In the genomic region with DNA sequence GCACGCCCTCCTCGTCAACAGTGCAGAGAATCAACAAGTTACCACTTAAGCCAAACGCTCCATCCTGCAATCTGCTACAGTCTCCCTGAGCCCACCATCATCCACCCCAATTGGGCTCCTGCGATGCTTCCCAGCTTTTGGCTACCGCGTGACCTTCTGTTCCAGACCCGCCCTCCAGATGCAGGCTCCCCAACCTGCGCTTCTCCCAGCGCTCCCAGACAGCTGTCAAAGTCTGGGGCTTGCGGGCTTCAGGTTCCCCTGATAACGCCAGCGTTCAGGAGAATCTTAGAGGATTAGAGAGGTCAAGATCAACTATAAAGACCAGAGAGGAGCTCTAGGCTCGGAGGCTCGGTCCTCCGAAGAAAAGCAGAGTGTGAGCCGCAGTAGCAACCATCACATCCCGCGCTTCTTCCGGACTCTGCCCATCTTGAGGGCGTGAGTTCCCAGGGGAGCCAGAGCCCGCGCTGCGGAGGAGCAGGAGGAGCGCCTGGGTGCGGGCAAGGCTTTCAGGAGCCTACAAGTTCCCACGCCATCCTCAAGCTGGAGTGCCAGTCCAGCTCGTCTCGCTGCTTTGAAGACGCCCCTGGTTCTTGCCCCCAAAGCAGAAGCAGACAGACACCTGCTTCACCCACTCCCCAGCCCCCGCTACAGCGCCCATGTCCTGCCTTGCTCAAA, we compare ENCODE assay signal across 8 mouse cellular contexts. TPM values are rescaled to one million over a fixed set of nuclear protein-coding genes. Genes with fewer than 3 reads are reported as not detected.
DNase-seq lines count a peak whose midpoint lies in the region; ATAC-seq lines count a peak whose summit lies in the region.

No protein-coding gene starts in this region.

- H3K27ac ChIP-seq in lung, embryonic 15.5 days = no peak overlapping the region
- no peak overlapping the region for H3K27ac ChIP-seq in liver, embryonic 15.5 days (replicated peaks)
- H3K27ac ChIP-seq in stomach, embryonic 15.5 days = no peak overlapping the region

- ATAC-seq in lung, embryonic 15.5 days (ENCODE audit: borderline replicate concordance, extremely low read depth, low FRiP score, low TSS enrichment) = no peak
- ATAC-seq in liver, embryonic 15.5 days (ENCODE audit: insufficient read depth) = no peak
- ATAC-seq in stomach, embryonic 15.5 days (ENCODE audit: insufficient read depth, low FRiP score, low read depth) = no peak

- H3K4me3 ChIP-seq in lung, embryonic 15.5 days = peak overlapping the region; percentile 62
- H3K4me3 ChIP-seq in liver, embryonic 15.5 days (replicated peaks) = peak overlapping the region; percentile 43
- H3K4me3 ChIP-seq in stomach, embryonic 15.5 days (replicated peaks) = peak overlapping the region; percentile 64

- DNase-seq in lung, postnatal 25 days (ENCODE audit: low spot score) = no peak
- peak; percentile 30 for DNase-seq in embryo, embryonic 10.5 days (ENCODE audit: low spot score)
- DNase-seq in heart, postnatal 4 days = peak; percentile 6
- DNase-seq in gastrocnemius, postnatal 25 days = no peak
- DNase-seq in thymus, postnatal 10 days (ENCODE audit: low spot score in 2 of 2) = no peak

- peaks cover 49% of the 10 kb centered on the region for H3K27me3 ChIP-seq in lung, embryonic 15.5 days
- peaks cover 47% of the 10 kb centered on the region for H3K27me3 ChIP-seq in liver, embryonic 15.5 days
- peaks cover 31% of the 10 kb centered on the region for H3K27me3 ChIP-seq in stomach, embryonic 15.5 days (replicated peaks)

- no peaks in the 10 kb centered on the region for H3K9me3 ChIP-seq in lung, embryonic 15.5 days
- H3K9me3 ChIP-seq in liver, embryonic 15.5 days (replicated peaks) = no peaks in the 10 kb centered on the region
- no peaks in the 10 kb centered on the region for H3K9me3 ChIP-seq in stomach, embryonic 15.5 days

- H3K9ac ChIP-seq in lung, embryonic 15.5 days = 0 out of 2 replicates have a peak overlapping the region, but pooled peaks have one; percentile 43
- H3K9ac ChIP-seq in liver, embryonic 15.5 days = no peak overlapping the region
- H3K9ac ChIP-seq in stomach, embryonic 15.5 days = peak overlapping the region; percentile 1; the same call in 1 of the 2 replicates

- peak overlapping the region; percentile 98 for H3K4me2 ChIP-seq in lung, embryonic 15.5 days
- peak overlapping the region; percentile 62; the same call in 1 of the 2 replicates for H3K4me2 ChIP-seq in liver, embryonic 15.5 days
- peak overlapping the region; percentile 99 for H3K4me2 ChIP-seq in stomach, embryonic 15.5 days

- H3K4me1 ChIP-seq in lung, embryonic 15.5 days = peaks cover 17% of the 10 kb centered on the region
- H3K4me1 ChIP-seq in liver, embryonic 15.5 days (replicated peaks) = no peaks in the 10 kb centered on the region
- peaks cover 11% of the 10 kb centered on the region for H3K4me1 ChIP-seq in stomach, embryonic 15.5 days

- H3K36me3 ChIP-seq in lung, embryonic 15.5 days = no peaks in the 10 kb centered on the region
- no peaks in the 10 kb centered on the region for H3K36me3 ChIP-seq in liver, embryonic 15.5 days (replicated peaks)
- no peaks in the 10 kb centered on the region for H3K36me3 ChIP-seq in stomach, embryonic 15.5 days

- WGBS in lung, embryonic 15.5 days = 3% methylated on average over 31 of the region's 31 CpGs
- WGBS in liver, embryonic 15.5 days (ENCODE audit: insufficient replicate concordance) = 3% methylated on average over 31 of the region's 31 CpGs
- 1% methylated on average over 31 of the region's 31 CpGs for WGBS in stomach, embryonic 15.5 days

RNA-seq across cellular contexts. Expression of a gene that starts 0.9 kb away (rescaled TPM):
- 1.3 and 1.4 TPM in 2 replicates for polyA plus RNA-seq in lung, embryonic 15.5 days (2015; fragmentation: Nextera tagmentation; extraction: Ambion mirVana)
- total RNA-seq in heart, postnatal 4 days (2021) = 1 to 10 TPM; 1.5 to 2.1 TPM
- polyA plus RNA-seq in liver, embryonic 15.5 days (2015; fragmentation: Nextera tagmentation; extraction: Ambion mirVana) = 0.02 and 0.06 TPM in 2 replicates
- 0.83 and 1.1 TPM in 2 replicates for polyA plus RNA-seq in stomach, embryonic 15.5 days (2015; fragmentation: Nextera tagmentation; extraction: Ambion mirVana)
- 1 to 10 TPM; 1.4 to 1.6 TPM for total RNA-seq in gastrocnemius, postnatal 25 days (2021)

Comparison
In these comparisons a context has a peak if more than half of its experiments do, and no peak if none do; other contexts are left out.
1. DNase-seq: peak in embryo, embryonic 10.5 days (single experiment) and heart, postnatal 4 days (single experiment); none in lung, postnatal 25 days (single experiment), gastrocnemius, postnatal 25 days (single experiment) and thymus, postnatal 10 days (0 of 2).
2. Peak in every context shown above with its lines, with median percentiles within 50 percentile points of each other: H3K4me2 ChIP-seq and H3K4me3 ChIP-seq.